Mouse (Mus musculus): ENCODE measurements around the gene Foxp1.

- TF ChIP-seq POLR2AphosphoS5 (IDR thresholded peaks at IDR 0.05; ENCODE audit: insufficient replicate concordance, low read depth, low read length) (no peak), CTCF (IDR thresholded peaks at IDR 0.05; ENCODE audit: low read depth, low read length) (no peak), TAL1 (conservative IDR thresholded peaks at IDR 0.05; ENCODE audit: low read depth, low read length) (no peak), GATA1 (IDR thresholded peaks at IDR 0.05; ENCODE audit: borderline replicate concordance, low read length) (no peak)
Observed at GRCm38 (mm10) chr6:99277251-99277650, 245.3 kb downstream of the Foxp1 start.

All from G1E (cell line).